Mouse (Mus musculus) layer of hippocampus, postnatal 25 days (tissue): ENCODE measurements around the gene Upk3b. TPM values are rescaled to one million over a fixed set of nuclear protein-coding genes. Genes with fewer than 3 reads are reported as not detected.
A peak's percentile ranks its signal among the peaks of the same experiment; 100 is the strongest.
"Not testable (repeated sequence)": the region's sequence is repeated elsewhere in the genome, so short reads cannot be mapped to it uniquely, and the experiment has no call there.

ENCODE experiments used
- DNase-seq, 2 experiments: peaks; one replicate each; pipeline ENCODE4 v3.0.0; 2022; ENCODE audit warnings: mixed read lengths in 2 of 2, low spot score in 1 of 2; ENCODE audit errors: extremely low spot score in 1 of 2
- total RNA-seq, 2 experiments: library from RNA; stranded (reverse); gene quantifications; 2 replicates each; pipeline ENCODE4 v1.2.3; 2021

Gene Upk3b
- total RNA-seq, 2 experiments from 2014 or later: not detected

DNA sequence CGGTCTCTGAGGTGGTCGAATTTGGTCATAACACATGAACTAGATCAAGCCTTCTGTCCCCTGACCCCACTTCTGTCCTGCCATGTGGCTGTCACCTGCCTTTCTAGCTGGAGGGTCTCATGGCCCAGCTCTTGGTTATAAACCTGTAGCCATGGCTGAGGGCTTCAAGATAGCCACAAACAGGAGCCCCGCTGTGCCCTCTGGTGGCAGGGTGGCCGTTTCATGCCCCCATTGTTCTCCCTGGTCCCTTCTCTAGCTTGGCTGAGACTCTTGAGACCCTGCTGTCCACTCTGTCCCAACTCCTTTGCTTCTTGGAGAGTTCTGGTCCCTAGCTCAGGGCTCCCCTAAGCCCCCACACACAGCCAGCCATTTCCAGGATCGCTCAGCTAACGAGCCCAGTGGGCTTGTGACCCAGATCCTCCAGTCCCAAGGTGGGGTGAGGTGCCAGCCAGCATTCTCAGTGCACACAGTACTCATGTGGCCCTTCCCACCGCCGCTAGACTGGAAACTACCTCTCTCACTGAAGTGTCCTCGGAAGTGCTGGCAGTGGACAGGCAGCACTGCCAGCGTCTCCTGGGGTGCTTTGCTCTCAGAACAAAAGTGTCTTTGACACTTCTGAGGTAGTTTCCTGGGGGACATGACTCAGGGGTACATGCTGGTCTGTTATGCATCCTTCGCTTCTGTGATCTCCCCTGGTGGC, 10.5 kb upstream of the Upk3b start:
- DNase-seq: no peak

DNA sequence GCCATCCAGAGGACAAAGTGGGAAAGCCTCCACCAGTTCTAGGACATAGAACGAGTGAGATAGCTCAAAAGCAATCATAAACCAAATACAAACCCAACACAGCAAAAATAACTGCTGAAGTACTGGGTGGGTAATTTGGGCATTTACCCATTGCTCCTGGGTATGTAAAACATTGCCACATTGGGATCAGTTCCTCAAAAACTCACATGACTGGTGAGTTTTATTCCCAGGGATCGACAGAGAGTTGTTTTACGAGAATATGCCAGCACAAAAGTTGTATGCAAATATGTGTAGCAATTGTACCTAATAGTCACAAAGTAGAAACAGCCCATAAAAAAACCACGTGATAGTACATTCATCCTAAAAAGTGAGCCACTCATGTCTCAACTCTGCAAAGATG, 3.4 kb upstream of the Upk3b start:
- DNase-seq: no peak

DNA sequence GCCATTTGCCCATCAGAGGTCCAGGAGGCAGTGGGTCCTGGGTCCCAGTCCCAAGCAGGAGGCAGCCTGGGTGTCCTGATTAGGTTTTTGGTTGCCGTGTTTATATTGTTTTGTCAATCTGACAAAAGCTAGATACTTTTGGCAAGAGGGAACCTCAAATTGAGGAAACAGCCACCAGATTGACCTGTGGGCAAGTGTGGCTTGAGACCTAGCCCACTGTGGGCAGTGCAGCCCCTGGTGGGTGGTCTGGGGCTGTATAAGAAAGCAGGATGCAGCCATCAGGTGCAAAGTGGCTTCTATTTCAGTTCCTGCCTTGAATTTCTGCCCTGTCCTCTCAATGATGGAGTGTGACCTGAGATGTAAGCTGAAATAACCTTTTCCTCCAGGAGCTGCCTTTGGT, 3.0 kb upstream of the Upk3b start:
- DNase-seq: no peak

DNA sequence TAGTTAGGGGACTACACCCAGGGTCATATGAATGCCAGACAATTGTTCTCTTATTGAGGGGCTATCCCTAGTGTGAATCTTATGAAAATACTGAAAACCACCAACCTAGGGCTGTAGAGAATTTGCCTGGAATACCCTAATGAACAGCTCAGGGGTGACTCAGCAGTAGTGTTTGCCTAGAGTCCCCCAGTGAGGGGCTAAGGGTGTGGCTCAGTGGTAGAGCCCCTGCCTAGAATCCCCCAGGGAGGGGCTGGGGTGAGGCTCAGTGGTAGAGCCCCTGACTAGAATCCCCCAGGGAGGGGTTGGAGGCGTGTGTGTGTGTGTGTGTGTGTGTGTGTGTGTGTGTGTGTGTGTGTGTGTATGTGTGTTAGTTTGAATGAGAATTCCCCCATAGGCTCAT, 1.6 kb upstream of the Upk3b start:
- DNase-seq: no peak

DNA sequence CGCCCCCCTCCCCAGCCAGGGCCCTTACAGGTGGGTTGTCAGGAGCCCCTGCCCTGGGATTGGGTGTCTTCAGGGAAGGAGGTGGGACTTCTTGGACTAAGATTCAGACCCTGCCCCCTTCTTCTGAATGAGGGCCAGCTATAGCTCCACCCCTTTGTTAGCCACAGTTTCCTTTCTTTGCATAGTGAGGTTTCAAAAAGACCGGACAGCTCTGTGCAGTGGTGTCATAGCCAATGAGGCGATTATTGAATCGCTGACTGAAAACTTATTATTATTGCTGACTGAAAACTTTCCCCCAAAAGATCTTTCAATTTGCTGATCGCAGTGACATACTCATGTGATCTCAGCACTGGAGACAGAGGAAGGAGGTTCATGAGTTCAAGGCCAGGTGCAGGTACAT, 1.9 kb downstream of the Upk3b start:
- no peak for DNase-seq

DNA sequence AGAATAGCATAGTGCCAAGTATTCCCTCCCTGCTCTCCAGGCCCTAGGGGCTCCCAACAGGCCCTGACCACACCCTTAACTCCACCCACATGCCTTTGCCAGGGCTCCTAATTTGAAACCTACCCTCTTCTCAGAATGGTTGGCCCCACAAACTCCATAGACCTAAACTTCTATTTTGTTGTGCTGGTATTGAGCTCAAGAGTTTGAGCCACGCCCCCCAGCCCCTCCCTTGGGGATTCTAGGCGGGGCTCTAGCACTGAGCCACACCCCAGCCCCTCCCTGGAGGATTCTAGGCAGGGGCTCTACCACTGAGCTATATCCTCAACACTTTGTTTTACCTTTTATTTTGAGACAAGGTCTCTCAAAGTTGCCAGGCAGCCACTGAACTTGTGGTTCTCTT, 3.0 kb downstream of the Upk3b start:
- DNase-seq: no peak

DNA sequence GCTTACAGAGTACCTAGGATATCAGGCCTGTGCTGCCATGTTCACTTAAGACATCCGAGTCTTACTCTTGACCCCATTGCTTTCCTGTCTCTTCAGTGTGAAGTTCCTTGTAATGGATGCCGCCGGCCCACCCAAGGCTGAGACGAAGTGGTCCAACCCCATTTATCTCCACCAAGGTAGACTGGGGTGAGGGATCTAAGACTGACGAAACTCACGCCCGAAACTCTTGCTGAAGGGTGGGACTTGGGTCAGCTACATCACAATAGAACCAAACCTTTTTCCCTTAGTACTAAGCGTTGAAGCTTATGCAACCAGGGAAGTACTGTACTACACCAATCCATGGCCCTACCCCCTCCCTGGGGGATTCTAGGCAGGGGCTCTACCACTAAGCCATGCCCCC, 3.4 kb downstream of the Upk3b start:
- no peak for DNase-seq

DNA sequence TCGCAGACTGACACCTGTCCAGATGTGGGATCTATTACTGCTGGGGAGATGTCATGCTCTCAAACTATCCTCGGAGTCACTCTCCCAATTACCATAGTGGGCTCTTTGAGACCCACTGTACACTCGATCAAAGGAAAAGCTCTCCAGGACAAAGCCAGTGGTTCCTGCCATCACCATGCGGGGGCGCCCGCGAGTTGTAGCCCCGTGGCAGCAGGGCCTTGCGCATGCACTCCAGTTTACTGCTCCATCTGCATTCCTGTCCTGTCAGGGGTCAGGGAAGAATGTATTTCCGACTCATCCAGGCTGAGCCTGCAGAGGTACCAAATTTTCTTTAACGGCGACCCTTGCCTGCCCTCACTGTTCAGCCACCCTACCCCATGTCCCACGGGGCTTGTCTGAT, 6.6 kb downstream of the Upk3b start:
- peak in 1 of 2 experiments; percentile 20 for DNase-seq

DNA sequence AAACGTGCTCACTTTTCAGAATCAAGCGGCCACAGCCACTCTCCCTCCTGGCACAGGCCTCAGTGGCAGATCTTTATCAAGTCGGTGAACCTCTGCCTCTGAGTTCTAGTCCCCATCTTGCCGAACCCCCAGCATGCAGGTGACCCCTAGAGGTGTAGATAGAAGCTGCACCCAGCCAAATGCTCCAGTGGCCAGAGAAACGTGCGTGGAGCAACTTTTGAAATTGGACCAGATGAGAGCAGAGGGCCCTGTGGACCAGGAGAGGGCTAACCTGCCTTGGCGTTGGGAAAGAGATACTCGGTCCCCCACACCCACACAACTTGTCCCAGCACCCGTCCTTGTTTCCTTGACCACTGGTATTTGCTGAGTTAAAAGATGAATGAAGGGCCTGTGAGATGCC, 7.1 kb downstream of the Upk3b start:
- no peak for DNase-seq

DNA sequence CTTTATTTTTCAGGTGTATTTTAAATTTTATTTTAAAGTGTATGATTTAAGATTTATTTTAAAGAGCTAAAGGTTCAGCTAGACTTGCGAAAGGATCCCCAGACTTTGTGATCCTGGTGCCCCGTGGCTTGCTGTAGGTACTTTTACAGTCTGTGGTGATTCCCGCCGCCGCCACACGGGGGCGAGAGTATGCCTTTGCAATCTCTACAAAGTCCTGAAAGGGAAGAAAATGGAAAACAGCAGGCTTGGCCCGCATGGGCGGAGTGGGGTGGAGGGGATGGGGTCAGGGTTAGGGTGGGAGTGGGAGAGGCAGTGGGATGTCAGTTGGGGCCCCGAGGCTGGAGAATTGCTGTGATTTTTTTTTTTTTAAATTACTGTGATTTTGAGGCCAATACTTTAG, 7.7 kb downstream of the Upk3b start:
- DNase-seq: peak; percentile 81 to 97

DNA sequence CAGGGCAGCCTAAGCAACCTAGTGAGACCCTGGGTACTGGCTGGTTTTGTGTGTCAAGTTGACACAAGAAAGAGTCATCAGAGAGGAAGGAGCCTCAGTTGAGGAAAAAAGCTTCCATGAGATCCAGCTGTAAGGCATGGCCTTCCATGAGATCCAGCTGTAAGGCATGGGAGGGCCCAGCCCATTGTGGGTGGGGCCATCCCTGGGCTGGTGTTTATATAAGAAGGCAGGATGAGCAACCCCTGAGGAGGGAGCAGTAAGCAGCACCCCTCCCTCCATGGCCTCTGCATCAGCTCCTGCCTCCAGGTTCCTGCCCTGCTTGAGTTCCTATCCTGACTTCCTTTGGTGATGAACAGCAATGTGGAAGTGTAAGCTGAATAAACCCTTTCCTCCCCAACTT, 10.2 kb downstream of the Upk3b start:
- not testable (repeated sequence) for DNase-seq

DNA sequence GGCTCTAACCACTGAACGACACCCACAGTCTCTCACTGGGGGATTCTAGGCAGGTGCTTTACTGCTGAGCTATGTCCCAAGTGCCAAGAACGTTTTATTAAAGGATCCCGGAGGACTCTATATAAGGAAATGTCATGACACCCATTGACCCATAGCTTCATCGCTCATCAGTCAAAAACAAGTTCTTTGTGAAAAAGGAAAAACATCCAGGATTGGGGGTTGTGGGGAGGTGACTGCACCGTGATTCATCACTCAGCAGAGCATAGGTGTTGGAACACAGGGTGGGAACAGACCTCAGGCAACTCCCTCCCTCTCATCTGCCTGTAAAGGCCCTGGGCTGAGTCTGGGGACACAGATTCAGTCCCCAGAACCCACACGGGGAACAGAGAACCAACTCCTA, 11.6 kb downstream of the Upk3b start:
- DNase-seq: no peak

DNA sequence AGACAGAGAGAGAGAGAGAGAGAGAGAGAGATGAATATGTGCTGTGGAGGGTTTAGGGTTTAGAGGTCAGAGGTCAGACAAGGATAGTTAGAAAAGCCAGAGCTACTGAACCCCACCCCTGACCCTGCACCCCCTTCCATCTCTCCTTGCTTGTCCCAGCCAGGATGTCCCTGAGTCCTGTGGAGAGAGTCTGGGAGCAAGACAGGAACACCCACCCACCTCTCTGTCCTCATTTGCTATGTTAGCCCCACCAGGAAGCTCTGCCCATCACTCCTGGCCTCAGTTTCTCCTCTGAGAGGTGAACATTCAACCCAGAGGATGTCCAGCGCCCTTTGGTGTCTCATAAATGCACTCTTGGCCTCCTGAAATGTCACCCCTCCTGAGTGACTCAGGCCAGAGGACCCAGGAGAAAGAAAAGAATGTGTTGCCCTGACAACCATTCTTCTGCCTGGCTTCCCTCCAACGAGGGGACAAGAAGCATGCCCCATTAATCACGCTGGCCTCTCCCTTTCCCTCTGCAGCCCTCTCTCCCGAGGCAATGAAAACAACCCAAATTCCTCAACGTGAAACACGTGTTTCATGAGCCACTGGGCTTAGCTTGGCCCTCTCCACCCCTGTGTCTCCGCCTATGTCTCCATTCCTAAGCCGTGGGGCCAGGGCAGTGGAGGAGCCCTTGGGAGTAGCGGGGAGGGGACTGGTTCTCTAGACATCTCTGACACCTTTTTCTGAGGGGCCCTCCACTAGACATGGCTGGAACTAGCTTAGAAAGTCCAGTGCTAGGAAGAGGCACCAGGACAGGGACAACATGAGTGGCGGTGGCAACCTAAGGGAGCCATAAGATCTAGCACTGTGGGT, 13.2 kb downstream of the Upk3b start:
- no peak for DNase-seq

DNA sequence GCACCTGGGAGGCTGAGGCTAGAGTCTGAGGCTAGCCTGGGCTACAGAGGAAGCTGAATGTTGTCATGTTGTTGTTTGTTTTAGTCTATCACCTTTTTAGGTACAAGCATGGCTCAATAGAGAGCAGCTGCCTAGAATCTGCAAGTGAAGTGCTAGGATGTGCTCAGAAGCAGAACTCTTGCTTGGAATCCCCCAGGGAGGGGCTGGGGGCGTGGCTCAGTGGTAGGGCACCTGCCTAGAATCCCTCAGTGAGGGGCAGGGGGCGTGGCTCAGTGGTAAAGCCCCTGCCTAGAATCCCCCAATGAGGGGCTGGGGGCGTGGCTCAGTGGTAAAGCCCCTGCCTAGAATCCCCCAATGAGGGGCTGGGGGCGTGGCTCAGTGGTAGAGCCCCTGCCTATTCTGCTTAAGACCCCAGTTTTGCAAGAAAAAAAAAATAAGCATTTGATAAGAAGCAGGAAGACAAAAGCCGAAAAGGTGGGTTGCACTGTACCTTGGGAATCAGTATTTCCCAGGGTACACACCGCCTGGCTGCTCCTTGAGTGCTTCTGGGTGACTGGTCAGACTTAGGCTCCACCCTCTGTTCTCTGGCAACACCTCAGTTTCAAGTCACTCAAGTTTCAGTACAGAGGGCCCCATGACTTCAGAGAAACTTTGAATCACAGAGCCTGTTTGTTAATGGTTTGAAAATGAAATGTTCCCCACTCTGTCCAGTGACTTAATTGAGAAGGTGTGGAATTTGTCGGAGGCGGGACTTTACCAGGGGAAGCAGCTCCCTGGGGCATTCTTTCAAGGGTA, 14.8 kb downstream of the Upk3b start:
- DNase-seq: no peak

DNA sequence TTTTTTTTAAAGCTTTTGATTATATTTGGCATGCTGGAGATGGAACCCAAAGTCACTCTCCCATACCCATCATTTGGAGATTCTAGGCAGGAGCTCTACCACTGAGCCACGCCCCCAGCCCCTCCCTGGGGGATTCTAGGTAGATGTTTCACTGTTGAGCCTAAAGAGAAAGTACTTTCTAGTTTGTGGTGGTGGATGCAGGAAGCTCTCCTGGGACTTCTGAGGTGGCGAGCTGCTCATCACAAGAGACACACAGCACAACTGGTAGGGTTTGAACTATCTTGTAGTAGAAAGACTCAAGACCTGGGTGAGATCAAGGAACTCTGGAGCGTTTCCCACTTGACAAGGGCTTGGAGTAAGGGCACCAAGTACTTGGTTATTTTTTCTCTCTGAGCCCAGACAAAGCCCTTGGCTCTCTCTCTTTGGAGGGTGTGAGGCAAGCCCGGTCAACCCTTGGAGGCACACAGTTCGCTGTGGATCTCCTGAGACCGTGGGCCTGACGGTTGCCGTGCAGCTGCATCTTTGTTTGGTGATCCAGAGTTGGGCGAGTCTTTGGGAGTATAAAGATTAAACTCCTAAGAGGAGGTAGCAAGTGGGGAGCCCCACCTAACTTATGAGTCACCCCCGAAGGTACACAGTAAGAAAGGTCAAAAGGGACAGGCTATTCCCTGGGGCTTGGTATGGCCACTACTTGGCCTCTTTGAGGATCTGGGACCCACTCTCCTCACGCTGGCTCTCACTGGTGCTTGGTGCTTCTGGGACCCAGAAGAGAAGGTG, 16.2 kb downstream of the Upk3b start, which contains the start of gene Upk3bl:
Upk3bl (plus strand) TSS at position 192 of the 777 bp plus-strand sequence.
- no peak for DNase-seq

DNA sequence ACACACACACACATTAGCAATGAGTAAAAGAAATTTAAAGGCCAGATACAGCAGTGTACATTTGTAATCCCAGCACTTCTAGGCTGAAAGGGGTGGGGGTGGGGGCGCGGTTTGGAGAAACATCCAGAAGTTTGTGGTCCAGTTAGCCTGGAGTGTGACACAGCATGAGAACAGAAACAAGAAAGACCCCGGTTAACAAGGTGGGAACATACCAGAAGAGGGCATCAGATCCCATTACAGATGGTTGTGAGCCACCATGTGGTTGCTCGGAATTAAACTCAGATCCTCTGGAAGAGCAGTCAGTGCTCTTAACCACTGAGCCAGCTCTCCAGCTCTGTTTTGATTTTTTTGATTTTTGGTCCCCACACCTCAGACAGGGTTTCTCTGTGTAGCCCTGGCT, 17.8 kb downstream of the Upk3b start:
- DNase-seq: no peak

DNA sequence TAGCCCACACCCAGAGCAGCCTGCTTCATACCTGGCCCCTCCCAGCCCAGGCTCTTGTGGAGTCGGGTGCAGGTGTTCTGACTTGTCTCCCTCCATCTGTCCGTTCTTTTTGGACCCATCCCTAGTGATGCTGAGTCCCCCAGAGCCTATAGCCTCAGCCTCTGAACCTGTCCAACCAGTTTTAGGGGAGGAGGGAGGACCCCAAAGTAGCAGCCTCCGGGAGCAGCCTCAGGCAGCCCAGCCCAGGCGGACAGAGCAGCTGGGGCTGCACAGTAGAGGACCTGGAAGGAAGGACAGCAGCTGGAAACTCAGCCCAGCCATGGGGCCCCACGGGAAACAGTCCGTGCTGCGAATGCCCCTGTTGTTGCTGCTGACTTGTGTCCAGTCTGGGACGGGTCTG, 18.8 kb downstream of the Upk3b start:
- no peak for DNase-seq

DNA sequence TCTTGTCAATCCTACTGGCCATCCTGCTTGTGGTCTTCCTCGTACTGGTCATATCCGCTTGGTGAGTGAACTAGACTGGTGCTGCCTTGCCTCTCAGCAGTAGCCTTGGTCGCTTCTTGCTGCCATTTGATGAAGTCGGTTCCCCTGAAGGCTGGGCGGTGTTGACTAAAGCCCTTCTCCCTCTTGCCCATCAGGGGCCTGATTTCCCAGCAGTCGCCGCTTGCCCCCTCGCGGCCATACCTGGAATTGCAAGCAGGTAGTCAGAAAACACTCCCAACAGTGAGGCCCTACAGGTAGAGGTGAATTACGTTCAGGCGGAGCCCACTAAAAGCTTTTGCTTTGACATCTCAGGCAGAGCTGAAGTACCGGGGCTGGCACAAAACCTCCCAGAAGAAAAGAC, 23.3 kb downstream of the Upk3b start:
- DNase-seq: peak; percentile 69 to 86

DNA sequence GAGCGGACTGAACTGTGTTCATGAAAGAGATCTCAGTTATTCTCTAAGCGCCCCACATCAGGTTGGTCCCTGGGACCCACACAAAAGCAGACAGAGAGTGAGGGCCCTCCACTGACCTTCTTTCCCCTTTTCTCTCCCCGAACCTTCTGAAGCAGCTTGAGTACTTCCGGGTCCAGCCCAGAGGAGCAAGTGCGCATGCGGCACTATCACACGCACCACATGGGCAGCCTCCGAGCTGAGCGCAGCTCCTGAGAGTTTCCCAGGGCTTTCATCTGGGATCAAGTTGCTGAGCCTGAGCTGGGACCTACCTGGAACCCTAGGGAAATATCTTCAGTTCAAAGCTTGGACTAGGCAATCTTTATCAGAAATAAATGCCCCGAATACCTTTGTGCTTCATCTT, 25.6 kb downstream of the Upk3b start:
- DNase-seq: no peak

DNA sequence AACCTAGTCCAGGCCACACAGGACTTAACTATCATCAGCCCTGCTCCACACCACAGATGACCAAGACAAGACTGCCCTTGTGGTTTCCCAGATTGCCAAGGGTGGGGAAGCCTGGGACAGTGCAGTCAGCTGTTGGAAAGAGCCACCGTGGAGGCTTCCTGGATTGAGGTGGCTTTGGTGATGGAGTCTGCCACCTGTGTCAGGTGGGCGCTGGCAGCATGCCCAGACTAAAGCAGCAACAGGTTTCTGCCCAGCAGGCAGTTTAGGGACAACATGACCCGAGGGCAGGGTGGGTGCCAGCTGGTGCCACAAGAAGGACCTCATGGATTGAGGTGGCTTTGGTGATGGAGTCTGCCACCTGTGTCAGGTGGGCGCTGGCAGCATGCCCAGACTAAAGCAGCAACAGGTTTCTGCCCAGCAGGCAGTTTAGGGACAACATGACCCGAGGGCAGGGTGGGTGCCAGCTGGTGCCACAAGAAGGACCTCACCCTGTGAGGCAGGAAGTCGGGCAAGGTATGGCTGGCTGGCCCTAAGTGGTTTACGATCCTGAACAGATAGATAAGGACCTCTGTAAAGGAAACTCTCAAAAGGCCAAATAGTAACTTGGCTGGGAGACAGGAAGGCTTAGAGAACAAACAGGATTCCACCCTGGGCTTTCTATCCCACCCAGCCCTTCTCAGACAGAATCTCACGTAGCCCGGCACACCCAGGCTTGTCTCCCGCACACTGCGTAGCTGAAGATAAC, 28.3 kb downstream of the Upk3b start:
- DNase-seq: not testable (repeated sequence)
